Mouse (Mus musculus) MEL (cell line): Measurements from ENCODE around the gene Plekhg3.

Experiments used
- KAT2A ChIP-seq: conservative IDR thresholded peaks from 2 replicates; pipeline ENCODE4 v1.6.1; 2012; ENCODE audit warnings: low read depth, low read length, improper control_type of control experiment, inconsistent platforms
- MAFK ChIP-seq: IDR thresholded peaks from 2 replicates; pipeline ENCODE4 v1.6.1; 2011; ENCODE audit warnings: low read depth, mild to moderate bottlenecking, low read length, improper control_type of control experiment, borderline replicate concordance
- MEF2A ChIP-seq: IDR thresholded peaks from 2 replicates; pipeline ENCODE4 v1.6.1; 2014; ENCODE audit warnings: low read depth, mild to moderate bottlenecking, inconsistent platforms, low read length, improper control_type of control experiment; ENCODE audit not compliant: poor library complexity, insufficient replicate concordance, severe bottlenecking; ENCODE audit errors: extremely low read depth
- POLR2AphosphoS2 ChIP-seq: IDR thresholded peaks from 2 replicates; pipeline ENCODE4 v1.6.1; 2011; ENCODE audit warnings: low read length, improper control_type of control experiment

- no peak for TF ChIP-seq KAT2A
- no peak for TF ChIP-seq MEF2A
- no peak for TF ChIP-seq MAFK
- TF ChIP-seq POLR2AphosphoS2 = no peak
These were observed 21.6 kb downstream of the Plekhg3 start for GRCm38 (mm10) chr12:76552321-76552720.
